Mouse (Mus musculus) midbrain, embryonic 14.5 days (tissue): ENCODE data around the gene 5730455P16Rik. TPM values are rescaled to one million over a fixed set of nuclear protein-coding genes. Genes with fewer than 3 reads are reported as not detected.
"Not testable (repeated sequence)": the region's sequence is repeated elsewhere in the genome, so short reads cannot be mapped to it uniquely, and the experiment has no call there.

Source experiments
- ATAC-seq: fragments of 200-750 bp; cut with Nextera tagmentation; 2 replicates; pipeline ENCODE4 v1.8.0; 2017; ENCODE audit warnings: moderate number of reproducible peaks, moderate library complexity; ENCODE audit not compliant: low FRiP score, low TSS enrichment
- DNase-seq: peaks from one replicate; pipeline ENCODE4 v3.0.0-alpha.2; 2015
- H3K27ac ChIP-seq: fragments of 300-500 bp; sonication (generic); replicated peaks from 2 replicates; pipeline ENCODE4 v1.5.1; 2014; ENCODE audit warnings: mild to moderate bottlenecking, low read depth, low read length, moderate library complexity
- H3K27me3 ChIP-seq: fragments of 300-500 bp; sonication (generic); 2 replicates; pipeline ENCODE4 v1.6.1; 2014; ENCODE audit warnings: low read length, control low read depth, mixed read lengths; ENCODE audit not compliant: control insufficient read depth, insufficient read depth
- H3K36me3 ChIP-seq: fragments of 300-500 bp; sonication (generic); 2 replicates; pipeline ENCODE4 v1.6.1; 2014; ENCODE audit warnings: low read length, control low read depth; ENCODE audit not compliant: control insufficient read depth, insufficient read depth
- H3K4me1 ChIP-seq: fragments of 300-500 bp; sonication (generic); 2 replicates; pipeline ENCODE4 v1.6.1; 2014; ENCODE audit warnings: mild to moderate bottlenecking, antibody characterized with exemption, low read length, control low read depth; ENCODE audit not compliant: control insufficient read depth, insufficient read depth
- H3K4me2 ChIP-seq: fragments of 300-500 bp; sonication (generic); 2 replicates; pipeline ENCODE4 v1.6.1; 2014; ENCODE audit warnings: mild to moderate bottlenecking, low read length, moderate library complexity
- H3K4me3 ChIP-seq: fragments of 300-500 bp; sonication (generic); replicated peaks from 2 replicates; pipeline ENCODE4 v1.5.1; 2014; ENCODE audit warnings: low read depth, low read length
- H3K9ac ChIP-seq: fragments of 300-500 bp; sonication (generic); replicated peaks from 2 replicates; pipeline ENCODE4 v1.6.1; 2014; ENCODE audit warnings: mild to moderate bottlenecking, low read length, moderate library complexity
- H3K9me3 ChIP-seq: fragments of 300-500 bp; sonication (generic); 2 replicates; pipeline ENCODE4 v1.6.1; 2016; ENCODE audit warnings: low read length, control low read depth, mixed read lengths; ENCODE audit not compliant: control insufficient read depth
- WGBS: fragments of 180-500 bp; shearing (Covaris S2); extraction: QIAGEN DNeasy Blood & Tissue Kit; methylation state at CpG from one replicate; pipeline ENCODE4 v1.1.7; 2014; 5-methylcytosine and 5-hydroxymethylcytosine counted together
- polyA plus RNA-seq: library from polyadenylated mRNA; unstranded; fragments of >200 nt; fragmentation: Nextera tagmentation; extraction: Ambion mirVana; gene quantifications from 2 replicates; pipeline ENCODE4 v1.2.1, GENCODE M21; 2014

The 5730455P16Rik gene
- polyA plus RNA-seq, 1 experiment from 2014 or later: 40.1 TPM

- Histone ChIP-seq H3K27me3 (no peaks in the 10 kb centered on the region), H3K36me3 (peaks cover 18% of the 10 kb centered on the region), H3K9ac (peak overlapping the region; percentile 89), H3K27ac (peak overlapping the region; percentile 84), H3K4me2 (peak overlapping the region; percentile 68), H3K9me3 (no peaks in the 10 kb centered on the region), H3K4me3 (peak overlapping the region; percentile 88), H3K4me1 (peaks cover 36% of the 10 kb centered on the region)
- peak; percentile 59 for DNase-seq
- 0 out of 2 replicates have a peak, but pooled peaks have one; percentile 20 for ATAC-seq
- under 1% methylated on average over 20 of the region's 20 CpGs for WGBS
Measured at GRCm38 (mm10) chr11:80383626-80384046, 5.8 kb upstream of the 5730455P16Rik start.

- H3K9ac ChIP-seq: peak within 1 kb of the TSS; percentile 89
- under 1% methylated on average over 33 of the region's 33 CpGs for WGBS
- peaks cover 13% of the 10 kb centered on the region for H3K36me3 ChIP-seq
- peak within 1 kb of the TSS; percentile 88 for H3K4me3 ChIP-seq
- peak; percentile 99 for DNase-seq
- H3K27ac ChIP-seq: peak within 1 kb of the TSS; percentile 84
- H3K4me1 ChIP-seq: peaks cover 36% of the 10 kb centered on the region
- no peaks in the 10 kb centered on the region for H3K9me3 ChIP-seq
- H3K4me2 ChIP-seq: peak within 1 kb of the TSS; percentile 79
- H3K27me3 ChIP-seq: no peaks in the 10 kb centered on the region
- peak; percentile 97 for ATAC-seq
Measured at GRCm38 (mm10) chr11:80383019-80383625, 5.3 kb upstream of the 5730455P16Rik start, which contains the start of gene Zfp207. TSS of gene Zfp207 (plus strand) at chr11:80383279.

GRCm38 (mm10) chr11:80382626-80383018 lies 4.8 kb upstream of the 5730455P16Rik start:
- peak; percentile 9; the same call in 1 of the 2 replicates for ATAC-seq
- peak overlapping the region; percentile 84 for H3K27ac ChIP-seq
- no peaks in the 10 kb centered on the region for H3K9me3 ChIP-seq
- H3K27me3 ChIP-seq: no peaks in the 10 kb centered on the region
- H3K4me1 ChIP-seq: peaks cover 36% of the 10 kb centered on the region
- H3K4me2 ChIP-seq: peak overlapping the region; percentile 79
- H3K4me3 ChIP-seq: peak overlapping the region; percentile 88
- peak; percentile 57 for DNase-seq
- H3K9ac ChIP-seq: peak overlapping the region; percentile 66
- H3K36me3 ChIP-seq: peaks cover 8% of the 10 kb centered on the region
- WGBS: 8% methylated on average over 12 of the region's 12 CpGs

GRCm38 (mm10) chr11:80379184-80379583 lies 1.4 kb upstream of the 5730455P16Rik start:
- not testable (repeated sequence) for H3K27me3 ChIP-seq, H3K27ac ChIP-seq, H3K4me3 ChIP-seq, H3K9me3 ChIP-seq, DNase-seq, H3K4me2 ChIP-seq, H3K36me3 ChIP-seq, H3K9ac ChIP-seq, ATAC-seq
- peaks cover 14% of the 10 kb centered on the region for H3K4me1 ChIP-seq
- WGBS: 99% methylated on average over 7 of the region's 7 CpGs

GRCm38 (mm10) chr11:80378452-80379068 lies 726 bp upstream of the 5730455P16Rik start:
- Histone ChIP-seq H3K4me2 (peak overlapping the region; percentile 80), H3K4me3 (peak overlapping the region; percentile 79), H3K4me1 (peaks cover 14% of the 10 kb centered on the region), H3K9ac (peak overlapping the region; percentile 99; the same call in 1 of the 2 replicates), H3K27ac (peak overlapping the region; percentile 94)
- DNase-seq, H3K36me3 ChIP-seq, H3K9me3 ChIP-seq, H3K27me3 ChIP-seq, ATAC-seq: not testable (repeated sequence)
- WGBS: 59% methylated on average over 2 of the region's 2 CpGs

GRCm38 (mm10) chr11:80376651-80377050 lies 1.2 kb downstream of the 5730455P16Rik start:
- ATAC-seq (no peak), DNase-seq (peak; percentile 37)
- Histone ChIP-seq H3K4me2 (peak overlapping the region; percentile 80; the same call in 1 of the 2 replicates), H3K27me3 (no peaks in the 10 kb centered on the region), H3K4me1 (peaks cover 5% of the 10 kb centered on the region; the same call in 1 of the 2 replicates), H3K9me3 (no peaks in the 10 kb centered on the region), H3K27ac (no peak overlapping the region), H3K4me3 (no peak overlapping the region), H3K36me3 (peaks cover 15% of the 10 kb centered on the region), H3K9ac (no peak overlapping the region)
- WGBS: 70% methylated on average over 4 of the region's 4 CpGs

GRCm38 (mm10) chr11:80368949-80369348 lies 8.9 kb downstream of the 5730455P16Rik start:
- H3K27me3 ChIP-seq: no peaks in the 10 kb centered on the region
- peaks cover 55% of the 10 kb centered on the region for H3K36me3 ChIP-seq
- WGBS: 95% methylated on average over 1 of the region's 1 CpGs
- H3K4me2 ChIP-seq: no peak overlapping the region
- no peaks in the 10 kb centered on the region for H3K9me3 ChIP-seq
- no peak overlapping the region for H3K27ac ChIP-seq
- no peak overlapping the region for H3K4me3 ChIP-seq
- ATAC-seq (no peak), DNase-seq (no peak)
- no peak overlapping the region for H3K9ac ChIP-seq
- H3K4me1 ChIP-seq: no peaks in the 10 kb centered on the region

GRCm38 (mm10) chr11:80354832-80355231 lies 23.0 kb downstream of the 5730455P16Rik start:
- Histone ChIP-seq H3K27ac (no peak overlapping the region), H3K4me2 (no peak overlapping the region), H3K27me3 (no peaks in the 10 kb centered on the region), H3K4me1 (no peaks in the 10 kb centered on the region), H3K36me3 (0 out of 2 replicates have a peak, but pooled peaks cover 6% of the 10 kb centered on the region), H3K4me3 (no peak overlapping the region), H3K9me3 (no peaks in the 10 kb centered on the region), H3K9ac (no peak overlapping the region)
- DNase-seq (peak; percentile 27), ATAC-seq (no peak)
- 42% methylated on average over 4 of the region's 4 CpGs for WGBS
